Mouse (Mus musculus) testis, postnatal 14 days (tissue): Measurements from ENCODE around the gene 6430571L13Rik.
"Not testable (repeated sequence)": the region's sequence is repeated elsewhere in the genome, so short reads cannot be mapped to it uniquely, and the experiment has no call there.

ENCODE experiments used
- DNase-seq: peaks from one replicate; pipeline ENCODE4 v3.0.0; 2021; ENCODE audit warnings: low spot score

6430571L13Rik gene

GRCm38 (mm10) chr9:107340267-107340859 lies at the start of gene 6430571L13Rik:
6430571L13Rik (plus strand) TSS chr9:107340602.
- DNase-seq: peak; percentile 93

DNA sequence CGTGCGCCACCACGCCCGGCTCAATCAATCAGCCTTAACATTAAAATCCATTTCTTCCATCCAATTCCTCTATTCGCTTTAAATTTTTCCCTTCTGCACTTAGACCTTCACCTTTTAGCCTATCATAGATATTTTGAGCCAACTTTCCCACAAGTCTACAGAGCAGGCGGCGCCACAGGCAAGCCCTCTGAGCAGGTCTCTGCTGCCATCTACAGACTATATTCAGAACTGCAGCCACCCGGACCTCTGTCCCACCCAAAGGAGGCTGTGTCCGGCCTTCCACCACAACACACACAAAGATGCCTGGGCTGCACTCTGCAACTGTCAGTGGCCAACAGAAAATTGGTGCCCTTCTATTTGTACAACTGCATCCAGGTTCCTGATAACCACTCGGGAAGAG lies 49.5 kb upstream of the 6430571L13Rik start:
- DNase-seq: peak; percentile 80

DNA sequence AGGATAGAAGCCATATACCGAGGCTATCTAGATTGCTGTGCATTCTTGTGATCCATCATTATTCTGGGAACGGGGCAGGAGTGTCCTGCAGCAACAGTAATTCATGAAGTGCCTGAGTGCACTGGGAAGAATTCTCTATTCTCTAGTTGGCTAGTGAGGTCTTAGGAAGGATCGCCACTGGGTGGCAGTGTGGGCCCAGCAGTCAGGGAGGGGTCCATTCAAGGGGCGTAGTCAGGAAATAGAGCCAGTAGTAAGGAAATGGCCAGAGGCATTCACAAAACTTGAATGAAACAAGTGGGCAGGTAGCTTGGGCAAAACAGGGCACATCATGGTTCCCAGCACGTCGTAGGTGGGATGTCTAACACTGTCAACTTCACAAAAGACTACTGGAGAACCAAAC lies 46.2 kb upstream of the 6430571L13Rik start:
- no peak for DNase-seq

DNA sequence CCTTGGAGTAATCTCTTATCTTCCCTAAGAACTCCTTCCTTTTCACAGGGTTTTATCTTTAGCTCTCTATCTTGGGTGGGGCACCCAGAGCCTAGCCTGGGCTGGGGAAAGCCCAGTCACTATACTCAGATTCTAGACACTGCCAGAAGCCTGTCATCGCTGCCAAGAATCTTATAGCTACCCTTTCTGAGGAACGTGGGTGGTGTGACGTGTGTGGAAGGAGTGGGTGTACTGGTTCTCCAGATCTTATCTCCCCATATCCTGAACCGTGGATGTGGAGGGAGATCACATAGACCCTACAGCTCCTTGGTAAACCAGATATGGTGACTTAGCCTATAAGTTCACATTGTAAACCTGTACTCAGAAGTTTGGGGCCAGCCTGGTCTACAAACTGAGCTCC lies 44.8 kb upstream of the 6430571L13Rik start:
- no peak for DNase-seq

GRCm38 (mm10) chr9:107296016-107296040 lies 44.6 kb upstream of the 6430571L13Rik start, which contains the start of gene Cish:
Cish (plus strand) TSS chr9:107296026.
- DNase-seq: no peak

- no peak for DNase-seq
Measured at GRCm38 (mm10) chr9:107296041-107296440, 44.4 kb upstream of the 6430571L13Rik start.

DNA sequence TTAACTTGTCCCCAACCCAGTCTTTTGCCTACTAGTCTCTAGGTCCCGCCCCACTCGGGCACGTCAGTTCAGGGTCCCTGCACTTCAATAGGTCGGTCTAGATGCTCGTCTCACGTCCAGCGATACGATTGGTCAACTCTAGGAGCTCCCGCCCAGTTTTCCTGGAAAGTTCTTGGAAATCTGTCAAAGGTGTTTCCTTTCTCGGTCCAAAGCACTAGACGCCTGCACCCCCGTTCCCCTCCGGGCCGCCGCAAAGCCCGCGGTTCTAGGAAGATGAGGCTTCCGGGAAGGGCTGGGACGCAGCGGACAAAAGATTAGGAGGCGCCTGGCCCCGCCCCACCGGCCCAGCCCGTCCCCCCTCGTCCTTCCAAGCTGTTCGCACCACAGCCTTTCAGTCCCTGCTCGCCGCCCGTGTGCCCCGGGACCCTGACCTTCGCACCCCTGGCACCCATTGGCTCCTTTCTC lies 43.9 kb upstream of the 6430571L13Rik start:
- peak; percentile 91 for DNase-seq

DNA sequence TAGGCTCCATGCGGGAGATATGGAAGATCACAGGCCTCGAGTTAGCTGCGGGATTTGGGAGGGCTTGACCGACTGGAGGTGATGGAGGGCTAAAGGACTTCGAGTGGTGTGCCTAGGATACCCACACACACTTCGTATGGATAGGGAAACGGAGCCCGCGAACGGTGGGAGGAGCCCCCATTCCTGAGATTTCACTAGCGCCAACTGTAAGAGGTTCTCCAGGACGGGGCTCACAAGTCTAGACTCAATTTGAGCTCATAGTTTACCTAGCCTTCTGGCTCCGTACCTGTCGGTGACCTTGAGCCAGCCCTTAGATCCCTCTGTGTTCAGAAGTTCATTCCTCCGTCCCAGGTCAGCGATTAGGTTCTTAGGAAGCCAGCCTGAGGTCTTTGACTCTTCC lies 43.3 kb upstream of the 6430571L13Rik start:
- DNase-seq: no peak

GRCm38 (mm10) chr9:107297658-107298057 lies 42.7 kb upstream of the 6430571L13Rik start:
- no peak for DNase-seq

- DNase-seq: peak; percentile 78
Measured at GRCm38 (mm10) chr9:107298059-107298780, 42.2 kb upstream of the 6430571L13Rik start.

DNA sequence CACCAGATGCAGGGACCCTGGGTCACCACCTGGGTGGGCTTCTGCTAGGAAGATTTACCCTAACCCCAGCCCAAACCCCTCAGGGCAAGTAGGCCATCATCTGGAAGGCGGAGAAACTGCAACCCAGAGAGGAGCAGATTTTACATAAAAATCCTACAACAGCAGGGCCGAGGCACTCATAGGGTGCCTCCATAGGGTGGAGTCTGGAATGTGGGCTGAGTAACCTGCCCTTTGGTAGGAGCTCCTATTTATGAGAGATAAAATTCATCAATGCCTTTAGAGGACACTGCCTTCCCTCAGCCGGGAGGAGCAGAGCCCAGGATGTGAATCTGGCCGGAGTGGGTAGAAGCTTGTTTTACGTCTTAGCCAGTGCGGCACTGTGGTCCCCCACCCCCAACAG lies 41.5 kb upstream of the 6430571L13Rik start:
- no peak for DNase-seq

GRCm38 (mm10) chr9:107299783-107300182 lies 40.6 kb upstream of the 6430571L13Rik start:
- no peak for DNase-seq

DNA sequence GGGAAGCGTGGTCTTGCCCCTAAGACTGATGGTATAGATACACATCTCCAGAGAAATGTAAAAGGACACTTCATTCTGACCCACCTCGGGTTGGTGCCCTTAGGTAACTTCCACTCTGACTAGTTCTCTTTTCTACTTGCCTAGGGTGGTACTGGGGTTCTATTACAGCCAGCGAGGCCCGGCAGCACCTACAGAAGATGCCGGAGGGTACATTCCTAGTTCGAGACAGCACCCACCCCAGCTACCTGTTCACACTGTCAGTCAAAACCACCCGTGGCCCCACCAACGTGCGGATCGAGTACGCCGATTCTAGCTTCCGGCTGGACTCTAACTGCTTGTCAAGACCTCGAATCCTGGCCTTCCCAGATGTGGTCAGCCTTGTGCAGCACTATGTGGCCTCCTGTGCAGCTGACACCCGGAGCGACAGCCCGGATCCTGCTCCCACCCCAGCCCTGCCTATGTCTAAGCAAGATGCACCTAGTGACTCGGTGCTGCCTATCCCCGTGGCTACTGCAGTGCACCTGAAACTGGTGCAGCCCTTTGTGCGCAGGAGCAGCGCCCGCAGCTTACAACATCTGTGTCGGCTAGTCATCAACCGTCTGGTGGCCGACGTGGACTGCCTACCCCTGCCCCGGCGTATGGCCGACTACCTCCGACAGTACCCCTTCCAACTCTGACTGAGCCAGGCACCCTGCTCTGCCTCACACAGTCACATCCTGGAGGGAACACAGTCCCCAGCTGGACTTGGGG lies 40.0 kb upstream of the 6430571L13Rik start:
- DNase-seq: no peak

- DNase-seq: no peak
Measured at GRCm38 (mm10) chr9:107301554-107302331, 38.7 kb upstream of the 6430571L13Rik start.

DNA sequence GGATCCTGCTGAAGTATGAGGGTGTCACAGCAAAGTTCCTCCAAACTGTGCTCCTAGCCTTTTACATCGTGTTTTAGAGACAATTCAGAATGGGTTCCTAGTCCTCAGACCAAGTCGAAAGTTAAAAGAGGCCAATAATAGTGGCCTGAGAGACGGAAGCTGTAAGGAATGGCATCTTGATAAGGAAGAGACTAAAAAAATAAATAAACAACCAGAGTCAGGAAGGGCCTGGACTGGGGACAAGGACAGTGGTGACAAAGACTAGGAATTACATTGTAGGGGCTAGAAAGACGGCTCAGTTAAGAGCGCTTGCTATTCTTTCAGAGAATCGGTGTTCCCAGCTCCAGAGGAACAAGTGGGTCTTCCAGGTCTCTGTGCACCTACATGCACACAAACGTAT lies 37.8 kb upstream of the 6430571L13Rik start:
- DNase-seq: no peak

DNA sequence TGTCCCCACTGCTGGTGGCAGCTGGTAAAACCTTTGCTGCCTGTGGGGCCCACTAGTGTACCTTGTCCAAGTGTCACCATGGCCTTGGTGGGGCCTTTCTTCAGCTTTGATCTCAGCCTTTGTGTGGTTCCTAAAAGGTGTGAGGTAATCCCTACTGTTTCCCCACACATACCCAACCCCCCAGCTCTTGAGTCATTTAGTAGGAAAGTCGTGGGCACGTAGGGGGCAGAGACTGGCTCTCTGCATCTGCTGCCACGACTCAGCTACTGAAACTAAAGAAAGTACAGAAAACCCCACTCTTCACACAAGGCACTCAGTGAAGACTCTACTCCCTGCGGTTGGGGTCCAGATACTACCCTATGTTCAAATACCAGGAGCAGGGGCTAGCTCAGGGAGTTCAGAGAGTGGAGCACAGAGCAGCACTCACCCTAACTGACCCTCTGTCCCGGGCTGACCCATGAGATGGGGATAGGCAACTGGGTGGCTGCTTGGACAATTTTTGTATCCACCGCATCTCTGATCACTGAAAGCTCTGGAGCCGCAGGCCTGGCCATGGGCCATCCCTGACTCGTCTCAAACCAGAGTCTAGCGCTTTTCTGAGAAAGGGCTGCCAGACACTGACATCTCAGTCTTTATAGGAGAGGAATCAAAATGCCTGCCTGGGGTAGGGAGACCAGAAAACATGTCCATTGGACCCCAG lies 37.1 kb upstream of the 6430571L13Rik start:
- DNase-seq: no peak

DNA sequence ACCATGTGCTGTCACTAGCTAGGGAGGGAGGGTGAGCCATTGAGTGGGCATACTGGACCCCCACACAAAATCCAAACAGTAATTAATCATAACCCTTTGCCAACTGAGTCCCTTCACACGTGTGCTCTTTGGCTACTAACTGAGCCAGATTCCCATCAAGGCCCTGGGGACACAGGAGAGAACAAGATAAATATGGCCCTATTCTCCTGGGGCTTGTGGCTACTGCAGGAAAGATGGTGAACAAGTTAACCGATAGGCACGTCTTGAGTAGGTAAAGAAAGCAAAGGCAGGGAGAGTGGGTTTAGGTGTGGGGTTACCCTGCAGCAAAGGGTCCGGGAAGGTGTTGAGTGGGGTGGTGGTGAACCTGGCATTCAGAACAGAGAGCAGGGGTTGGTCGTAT lies 36.5 kb upstream of the 6430571L13Rik start:
- DNase-seq: no peak

DNA sequence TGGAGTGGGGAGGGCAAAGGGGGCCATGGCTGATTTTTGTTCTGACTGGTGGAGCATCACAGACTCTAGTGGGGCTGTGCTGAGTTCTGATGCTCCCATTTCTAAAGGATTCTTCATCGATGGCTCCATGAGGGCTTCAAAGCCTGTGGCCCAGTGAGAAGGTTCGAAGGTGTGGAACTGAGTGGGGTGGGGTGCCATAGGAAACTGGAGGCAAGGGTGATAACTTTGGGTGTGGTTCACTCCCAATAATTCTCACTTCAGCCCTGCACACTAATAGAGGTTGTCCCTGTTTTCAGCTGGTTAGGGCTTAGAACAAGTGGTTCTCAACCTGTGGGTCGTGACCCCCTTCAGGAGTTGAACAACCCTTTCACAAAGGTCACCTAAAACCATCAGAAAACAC lies 36.0 kb upstream of the 6430571L13Rik start:
- DNase-seq: no peak

DNA sequence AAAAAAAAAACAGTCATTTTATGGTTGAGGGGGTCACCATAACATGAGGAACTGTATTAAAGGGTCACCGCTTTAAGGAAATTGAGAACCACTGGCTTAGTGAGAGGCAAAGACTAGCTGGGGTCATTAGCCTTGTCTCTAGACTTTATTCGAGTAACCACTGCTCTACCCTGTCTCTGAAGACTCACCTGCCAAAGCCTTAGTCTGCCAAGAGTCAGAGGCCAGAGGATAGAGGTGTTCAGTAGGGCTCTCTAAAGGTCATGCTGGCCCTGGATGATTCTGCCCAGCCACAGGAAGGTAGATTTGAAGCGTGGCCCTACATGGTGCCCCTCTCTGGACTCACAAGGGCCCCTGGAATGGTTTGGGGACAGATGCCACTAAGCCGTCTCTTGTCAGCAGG lies 35.4 kb upstream of the 6430571L13Rik start:
- DNase-seq: no peak

DNA sequence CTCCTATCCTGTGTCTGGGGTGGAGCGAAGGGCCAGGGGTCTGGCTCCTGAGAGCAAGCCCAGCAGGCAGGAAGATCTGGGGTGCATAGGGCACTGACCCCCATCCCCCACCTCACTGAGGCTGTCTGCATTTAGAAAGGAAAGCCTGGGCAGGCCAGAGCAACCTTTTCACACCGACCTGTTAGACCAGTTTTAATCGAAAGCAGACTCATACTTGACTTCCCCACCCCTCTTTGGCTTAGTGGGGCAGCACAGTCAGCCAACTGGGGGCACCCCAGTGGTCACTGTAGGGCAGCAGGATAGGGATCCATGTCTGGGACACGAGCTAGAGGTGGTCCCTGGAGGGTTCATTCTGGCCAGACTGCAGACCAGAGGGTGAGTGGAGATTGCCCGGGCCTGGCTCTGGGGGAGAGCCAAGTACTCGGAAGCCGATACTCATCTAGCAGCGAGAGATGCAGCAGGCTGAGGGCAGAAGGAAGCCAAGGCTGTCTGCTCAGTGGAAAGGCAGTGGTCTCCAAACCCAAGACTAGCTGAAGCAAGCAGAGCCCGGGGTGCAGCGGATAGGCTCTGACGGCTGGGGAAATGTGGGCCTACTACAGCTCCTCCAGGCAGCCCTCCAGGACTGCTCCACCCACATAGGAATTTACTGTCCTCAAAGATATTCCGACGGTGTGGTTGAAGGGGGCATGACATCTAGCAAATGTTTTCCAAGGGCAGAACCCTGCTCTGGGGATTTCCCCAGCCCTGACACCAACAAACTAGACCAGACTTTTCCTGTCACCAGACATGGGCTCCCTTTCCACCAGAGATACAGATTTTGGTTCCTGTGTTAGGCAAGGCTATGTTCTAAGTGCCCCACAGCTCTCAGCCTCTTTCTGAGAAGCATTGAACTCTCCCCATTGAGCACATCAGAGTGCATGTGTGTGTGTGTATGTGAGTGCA lies 34.5 kb upstream of the 6430571L13Rik start:
- no peak for DNase-seq

GRCm38 (mm10) chr9:107306673-107307072 lies 33.7 kb upstream of the 6430571L13Rik start:
- not testable (repeated sequence) for DNase-seq
